Mouse (Mus musculus) thymus, postnatal 0 days (tissue): Measurements from ENCODE around the gene Kazald1. TPM values are rescaled to one million over a fixed set of nuclear protein-coding genes. Genes with fewer than 3 reads are reported as not detected.

Experiments used
- polyA plus RNA-seq: library from polyadenylated mRNA; unstranded; fragments of >200 nt; fragmentation: Nextera tagmentation; extraction: Ambion mirVana; gene quantifications from 2 replicates; pipeline ENCODE4 v1.2.1, GENCODE M21; 2015

The Kazald1 gene
- polyA plus RNA-seq, 1 experiment from 2014 or later = 9.0 TPM

Other genes with a start within 250 kb of the Kazald1 start
- gene Slf2, start 144.1 kb upstream of the Kazald1 start, polyA plus RNA-seq = 16.7 and 17.3 TPM in 2 replicates
- 0.62 and 1.2 TPM in 2 replicates for gene Sema4g, start 86.1 kb upstream of the Kazald1 start, polyA plus RNA-seq
- gene Twnk, start 69.6 kb upstream of the Kazald1 start, polyA plus RNA-seq = 13.4 and 15.5 TPM in 2 replicates
- gene Mrpl43, start 68.8 kb upstream of the Kazald1 start, polyA plus RNA-seq = 89.1 and 102 TPM in 2 replicates
- 12.5 and 13.2 TPM in 2 replicates for gene Lzts2, start 60.8 kb upstream of the Kazald1 start, polyA plus RNA-seq
- 0.05 and 0.08 TPM in 2 replicates for gene Pdzd7, start 29.5 kb upstream of the Kazald1 start, polyA plus RNA-seq
- gene Sfxn3, start 27.7 kb upstream of the Kazald1 start, polyA plus RNA-seq = 17.4 and 17.9 TPM in 2 replicates
- 0.07 and 0.15 TPM in 2 replicates for gene Tlx1, start 75.4 kb downstream of the Kazald1 start, polyA plus RNA-seq
- gene Lbx1, start 160.6 kb downstream of the Kazald1 start, polyA plus RNA-seq = not detected in 2 replicates